Mouse (Mus musculus): ENCODE results near the gene Ttc9b.
"Not testable (repeated sequence)": the region's sequence is repeated elsewhere in the genome, so short reads cannot be mapped to it uniquely, and the experiment has no call there.

Ttc9b gene

DNA sequence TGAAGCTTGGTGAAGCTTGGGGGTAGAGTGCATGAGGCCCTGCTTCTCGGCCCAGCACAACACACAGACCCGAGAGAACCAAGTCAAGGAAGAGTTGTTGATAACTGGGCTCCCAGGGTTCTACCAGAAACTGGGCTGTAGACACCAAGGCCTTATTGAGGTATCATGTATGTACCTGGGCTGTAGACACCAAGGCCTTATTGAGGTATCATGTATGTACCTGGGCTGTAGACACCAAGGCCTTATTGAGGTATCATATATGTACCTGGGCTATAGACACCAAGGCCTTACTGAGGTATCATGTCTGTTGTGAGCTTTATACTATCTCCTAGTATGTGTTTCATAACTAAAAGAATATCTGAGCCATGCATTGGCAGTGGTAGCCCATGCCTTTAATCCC is 18.6 kb upstream of the Ttc9b start:
- not testable (repeated sequence) for DNase-seq (ENCODE audit: low spot score in 2 of 2)

DNA sequence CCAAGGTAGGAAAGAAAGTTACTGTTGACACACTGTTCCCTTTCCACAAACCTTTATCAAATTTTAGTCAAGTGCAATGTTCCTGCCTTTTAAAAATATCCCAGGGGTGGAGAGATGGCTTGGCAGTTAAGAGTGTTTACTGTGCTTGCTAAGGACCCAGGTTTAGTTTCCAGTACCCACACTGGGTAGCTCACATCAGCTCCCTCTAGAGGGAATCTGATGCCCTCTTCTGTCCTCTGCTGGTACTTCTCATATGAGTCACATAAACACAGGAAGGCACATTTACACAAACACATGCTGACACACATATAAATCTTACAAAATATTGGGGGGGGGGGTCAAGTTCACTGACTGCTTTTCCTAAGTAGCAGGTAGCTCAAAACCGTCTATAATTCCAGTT is 9.2 kb upstream of the Ttc9b start:
- DNase-seq (ENCODE audit: low spot score in 2 of 2) = no peak

- no peak for DNase-seq (ENCODE audit: low spot score in 2 of 2)
Observed at GRCm38 (mm10) chr7:27646516-27646915, 7.2 kb upstream of the Ttc9b start.

GRCm38 (mm10) chr7:27647281-27648002 is 6.3 kb upstream of the Ttc9b start:
- DNase-seq (ENCODE audit: low spot score in 2 of 2) = no peak

- no peak for DNase-seq (ENCODE audit: low spot score in 2 of 2)
Observed at GRCm38 (mm10) chr7:27649723-27650122, 4.0 kb upstream of the Ttc9b start.

GRCm38 (mm10) chr7:27650949-27651348 is 2.8 kb upstream of the Ttc9b start:
- DNase-seq (ENCODE audit: low spot score in 2 of 2) = peak; percentile 39 to 65

- DNase-seq (ENCODE audit: low spot score in 2 of 2) = peak in 1 of 2 experiments; percentile 18
Observed at GRCm38 (mm10) chr7:27654607-27655276, 1.0 kb downstream of the Ttc9b start.

DNA sequence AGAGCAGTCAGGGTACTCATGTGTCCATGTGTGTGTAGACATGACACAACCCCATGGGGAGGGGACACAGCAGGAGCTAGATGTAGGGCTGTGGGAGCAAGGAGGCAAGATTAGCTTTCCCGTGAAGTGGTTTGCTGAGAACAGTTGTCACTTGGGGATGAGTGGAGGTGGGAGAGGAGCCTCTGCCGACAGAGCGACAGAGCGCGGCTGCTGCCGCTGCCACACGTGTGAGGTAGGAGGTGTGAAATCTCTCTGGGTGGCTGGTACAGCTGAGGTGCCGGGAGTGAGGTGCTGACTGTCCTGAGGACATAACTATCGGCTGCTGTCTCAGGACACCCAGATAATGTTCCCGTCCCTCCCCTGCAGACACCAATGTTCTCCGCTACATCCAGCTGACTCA is 1.8 kb downstream of the Ttc9b start:
- DNase-seq (ENCODE audit: low spot score in 2 of 2) = no peak

DNA sequence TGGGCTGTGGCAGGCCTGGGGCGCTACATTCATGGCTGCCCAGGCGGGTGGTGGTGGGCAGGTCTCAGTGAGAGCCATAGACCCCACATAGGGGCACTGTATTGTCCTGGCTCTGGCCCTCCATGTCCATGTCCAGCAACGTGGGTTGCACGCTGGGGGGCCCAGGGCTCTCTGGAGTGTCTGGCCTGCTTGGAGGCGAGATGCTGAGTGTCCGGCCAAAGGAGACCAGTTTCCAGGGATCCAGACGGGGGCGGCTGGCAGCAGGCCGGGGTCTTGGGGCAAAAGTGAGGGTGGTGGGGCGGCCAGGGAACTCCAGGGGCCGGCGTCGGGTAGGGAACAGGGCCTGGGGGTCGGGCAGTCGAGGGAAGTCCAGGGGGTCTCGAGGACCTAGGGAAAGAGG is 2.9 kb downstream of the Ttc9b start:
- no peak for DNase-seq (ENCODE audit: low spot score in 2 of 2)

DNA sequence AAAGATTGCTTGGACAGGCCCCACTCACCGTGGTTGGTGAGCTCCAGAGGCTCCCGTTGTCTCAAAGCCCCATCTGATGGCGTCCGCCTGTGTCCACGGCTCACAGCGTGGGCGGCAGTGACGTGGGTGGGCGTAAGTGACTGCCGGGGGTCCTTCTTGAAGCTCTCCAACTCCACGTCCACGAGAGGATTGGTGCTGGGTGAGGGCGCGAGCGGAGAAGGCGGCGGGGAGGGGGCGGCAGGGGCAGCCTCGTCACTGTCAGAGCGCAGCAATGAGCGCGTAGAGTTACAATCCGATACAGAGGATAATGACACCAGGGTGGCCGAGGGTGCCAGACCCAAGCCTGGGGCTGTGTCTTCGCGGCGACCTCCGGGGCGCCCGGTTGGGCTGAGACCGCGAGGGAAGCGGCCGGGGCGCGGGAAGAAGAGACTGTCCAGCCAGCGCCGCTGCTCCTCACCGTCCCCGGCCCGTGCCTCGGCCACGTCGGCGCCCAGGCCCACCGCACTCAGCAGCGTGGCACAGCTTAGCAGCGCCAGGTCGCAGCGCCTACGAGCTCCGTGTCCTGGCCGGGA is 4.2 kb downstream of the Ttc9b start:
- no peak for DNase-seq (ENCODE audit: low spot score in 2 of 2)

DNA sequence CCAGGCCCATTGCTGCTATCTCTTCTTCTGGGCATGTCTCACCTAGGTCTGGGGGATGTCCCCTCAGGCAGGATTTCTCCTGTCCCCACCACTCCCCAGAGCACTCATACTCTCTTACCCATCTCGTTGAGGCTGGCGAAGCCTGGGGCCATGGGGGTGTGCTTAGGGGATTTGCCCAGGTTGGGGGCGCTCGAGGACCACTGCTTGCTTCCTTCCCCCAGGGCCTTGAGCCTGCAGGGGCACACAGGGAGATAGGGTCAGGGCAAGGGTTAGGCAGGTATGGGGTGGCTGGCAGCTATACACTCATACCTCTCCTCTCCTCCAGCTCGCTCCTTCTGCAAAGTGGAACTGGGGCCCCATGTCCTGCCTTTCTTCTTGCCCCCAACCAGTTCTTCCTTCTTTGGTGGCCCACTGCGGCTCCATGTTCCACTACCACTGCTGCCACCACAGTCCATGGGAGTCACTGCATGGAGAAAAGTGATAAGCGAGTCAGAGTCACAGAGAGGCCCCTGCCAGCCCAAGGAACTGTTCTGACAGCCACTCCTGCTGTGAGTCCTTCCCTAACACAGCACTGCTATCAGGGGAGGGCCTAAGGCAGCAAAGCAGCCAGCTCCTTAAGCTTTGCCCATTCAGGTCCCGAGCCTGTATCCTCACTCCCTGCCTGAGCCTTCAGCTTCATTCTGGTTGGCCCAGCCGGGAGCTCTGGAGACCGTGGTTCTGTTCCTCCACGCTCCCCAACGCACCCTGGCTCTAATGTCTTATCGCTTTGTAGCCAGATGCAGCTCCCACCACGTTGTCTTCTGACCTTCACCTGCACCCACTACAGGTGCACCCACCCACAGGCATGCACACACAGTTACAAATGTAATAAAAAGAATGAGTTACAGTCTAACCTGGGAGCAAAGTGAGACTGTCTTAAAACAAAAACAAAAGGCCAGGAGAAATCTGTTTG is 5.3 kb downstream of the Ttc9b start:
- DNase-seq (ENCODE audit: low spot score in 2 of 2) = no peak

GRCm38 (mm10) chr7:27662038-27662437 is 8.3 kb downstream of the Ttc9b start:
- no peak for DNase-seq (ENCODE audit: low spot score in 2 of 2)

DNA sequence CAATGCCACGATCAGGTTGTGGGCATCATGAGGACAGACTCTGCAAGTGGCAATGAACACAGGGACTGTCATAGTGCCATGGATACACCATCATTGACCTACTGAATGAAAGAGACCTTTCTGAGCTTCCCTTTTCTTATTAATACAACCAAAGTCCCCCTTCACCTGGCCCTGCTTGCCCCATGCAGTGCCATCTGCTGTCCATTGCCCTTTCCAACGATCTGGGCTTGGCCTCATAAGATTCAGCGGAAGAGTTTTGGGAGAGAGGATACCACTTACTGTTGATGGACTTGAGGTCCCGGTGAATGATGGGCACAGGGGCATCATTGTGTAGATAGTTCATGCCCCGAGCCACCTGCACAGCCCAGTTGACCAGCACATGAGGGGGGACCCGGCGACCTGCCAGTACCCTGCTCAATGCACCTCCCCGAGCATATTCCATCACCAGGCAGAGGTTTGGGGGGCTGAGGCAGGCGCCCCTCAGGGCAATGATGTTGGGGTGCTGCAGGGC is 19.4 kb downstream of the Ttc9b start:
- DNase-seq (ENCODE audit: low spot score in 2 of 2) = no peak

DNA sequence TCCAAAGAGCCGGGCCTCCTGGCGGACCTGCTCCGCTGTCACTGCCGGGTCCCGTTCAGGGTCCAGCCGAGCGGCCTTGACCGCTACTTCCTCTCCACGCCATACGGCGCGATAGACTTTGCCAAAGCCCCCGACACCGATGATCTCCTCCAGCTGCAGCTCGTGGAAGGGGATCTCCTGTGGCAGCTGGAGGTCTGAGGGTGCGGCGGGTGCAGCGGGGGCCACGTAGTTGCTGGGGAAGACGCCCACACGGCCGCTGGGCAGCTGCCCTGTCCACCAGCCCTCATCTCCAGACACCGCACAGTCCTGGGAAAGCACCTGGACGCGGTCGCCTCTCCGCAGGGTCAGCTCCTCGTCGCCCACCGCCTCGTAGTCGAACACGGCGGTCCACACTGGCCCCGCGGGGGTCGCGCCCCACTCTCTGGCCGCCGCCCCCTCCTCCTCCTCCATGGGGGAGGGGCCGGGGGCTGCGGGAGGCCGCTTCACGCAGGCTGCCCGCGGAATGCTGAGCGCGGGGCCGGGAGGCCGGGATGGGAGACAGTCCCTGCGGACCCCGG is 19.9 kb downstream of the Ttc9b start:
- peak; percentile 33 to 39 for DNase-seq (ENCODE audit: low spot score in 2 of 2)

DNA sequence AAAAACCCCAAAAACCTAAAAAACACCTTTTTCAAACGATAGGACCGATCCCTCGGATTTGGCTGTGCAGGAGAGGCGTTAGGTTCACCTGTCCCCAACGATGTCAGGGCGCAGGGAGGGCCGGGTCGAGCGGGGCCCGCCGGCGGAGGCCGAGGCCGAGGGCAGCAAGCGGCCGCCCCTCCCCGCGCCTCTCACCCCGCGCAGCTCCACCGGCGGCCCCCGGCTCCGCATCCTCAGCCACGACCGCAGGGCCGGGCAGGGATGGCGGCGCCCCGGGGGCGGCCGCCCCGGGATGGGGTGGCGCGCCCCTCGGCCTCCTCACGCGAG is 20.4 kb downstream of the Ttc9b start:
- DNase-seq (ENCODE audit: low spot score in 2 of 2) = no peak

DNA sequence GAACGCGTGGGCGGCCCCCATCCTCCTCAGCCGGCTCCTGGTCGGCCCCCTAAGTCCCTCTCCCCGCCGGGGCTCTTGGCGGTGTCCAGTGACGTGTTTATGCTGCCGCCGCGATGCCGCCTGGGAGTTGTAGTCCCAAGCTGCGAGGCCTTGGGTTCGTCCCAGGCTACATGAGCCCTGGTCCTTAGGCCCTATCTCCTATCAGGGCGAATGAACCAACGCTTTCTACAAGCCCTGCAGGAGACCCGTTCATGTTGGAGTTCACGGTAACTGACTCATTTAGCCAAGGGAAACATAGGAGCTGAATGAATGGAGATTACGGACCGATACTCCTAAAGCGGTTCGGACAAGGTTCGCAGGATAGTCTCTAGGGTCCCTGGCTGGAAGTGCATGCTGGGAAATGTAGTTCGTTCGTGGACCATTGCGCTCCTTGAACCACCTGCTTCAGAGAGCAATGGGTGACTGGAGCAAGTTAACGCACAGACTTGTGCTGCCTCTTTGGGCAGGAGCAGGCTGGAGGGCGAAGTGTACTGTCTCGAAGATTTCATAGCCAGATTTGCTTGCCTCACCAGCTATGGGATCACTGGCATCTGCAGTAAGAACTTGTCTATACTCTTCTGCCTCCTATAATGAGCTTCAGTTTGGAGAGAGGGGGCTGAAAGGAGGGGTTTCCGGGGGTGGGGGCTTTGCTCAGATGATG is 21.0 kb downstream of the Ttc9b start, which contains the start of gene Map3k10:
Map3k10 (minus strand) TSS at position 77 of the 700 bp plus-strand sequence.
- peak; percentile 83 to 87 for DNase-seq (ENCODE audit: low spot score in 2 of 2)

- DNase-seq (ENCODE audit: low spot score in 2 of 2) = no peak
Observed at GRCm38 (mm10) chr7:27675222-27675612, 21.5 kb downstream of the Ttc9b start.

DNA sequence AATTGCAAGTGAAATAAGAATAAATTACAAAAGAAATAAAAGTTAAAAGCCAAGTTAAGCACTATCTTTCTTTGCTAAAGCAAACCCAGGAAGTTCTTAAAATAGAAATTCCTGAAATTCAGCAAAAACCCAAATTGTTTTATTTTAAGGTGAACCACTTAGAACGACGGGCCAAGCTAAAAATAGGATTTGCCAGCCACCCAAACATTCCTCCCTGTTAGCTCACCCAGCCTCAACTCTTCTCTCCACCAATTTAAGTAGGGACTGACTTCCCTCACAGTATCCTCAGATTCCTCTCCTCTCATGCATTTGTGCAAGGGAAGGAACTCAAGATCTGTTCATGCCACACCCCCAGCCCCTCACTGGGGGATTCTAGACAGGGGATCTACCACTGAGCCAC is 29.5 kb downstream of the Ttc9b start:
- no peak for DNase-seq (ENCODE audit: low spot score in 2 of 2)

- DNase-seq (ENCODE audit: low spot score in 2 of 2) = no peak
Observed at GRCm38 (mm10) chr7:27685220-27685619, 31.5 kb downstream of the Ttc9b start.

DNA sequence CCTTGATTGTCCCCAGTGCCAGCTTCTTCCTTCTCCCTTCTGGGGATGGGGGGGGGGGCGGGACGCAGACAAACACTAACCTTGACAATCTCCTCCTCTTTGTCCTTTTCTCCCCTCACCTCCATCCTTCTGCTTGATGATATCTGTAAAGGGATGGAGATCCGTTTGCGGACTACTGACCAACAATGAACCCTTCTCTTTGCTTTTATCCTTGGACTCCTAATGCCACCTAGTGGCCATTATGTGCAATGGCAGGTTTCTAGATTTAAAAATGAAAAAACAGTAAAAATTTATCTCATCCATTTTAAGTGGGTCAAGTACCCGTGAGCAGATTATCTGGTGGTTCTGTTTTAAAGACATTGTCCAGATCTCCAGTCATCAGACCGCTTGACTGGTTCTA is 32.0 kb downstream of the Ttc9b start:
- DNase-seq (ENCODE audit: low spot score in 2 of 2) = no peak

DNA sequence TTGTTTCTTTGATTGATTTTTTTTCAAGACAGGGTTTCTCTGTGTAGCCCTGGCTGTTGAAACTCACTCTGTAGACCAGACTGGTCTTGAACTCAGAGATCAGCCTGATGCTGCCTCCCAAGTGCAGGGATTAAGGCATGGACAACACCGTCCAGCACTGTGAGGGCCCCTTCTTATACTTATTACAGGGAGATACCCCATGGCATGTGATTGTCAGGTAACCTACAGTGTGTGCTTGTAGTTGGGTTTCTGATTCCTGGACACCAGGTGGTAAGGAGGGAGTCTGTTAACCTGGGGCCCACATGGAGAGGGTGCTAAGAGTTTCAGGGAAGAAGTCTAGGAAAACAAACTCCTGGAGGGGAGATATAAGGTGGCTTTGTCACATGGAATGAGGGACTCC is 33.3 kb downstream of the Ttc9b start:
- DNase-seq (ENCODE audit: low spot score in 2 of 2) = no peak

Measured in natural killer cell, adult 2 months (primary cell).